Mouse (Mus musculus) liver, embryonic 15.5 days (tissue): ENCODE measurements around the gene Agrp. TPM values are rescaled to one million over a fixed set of nuclear protein-coding genes. Genes with fewer than 3 reads are reported as not detected.

ENCODE experiments used
- ATAC-seq: fragments of 200-750 bp; cut with Nextera tagmentation; 2 replicates; pipeline ENCODE4 v1.8.0; 2017; ENCODE audit warnings: moderate number of reproducible peaks, mild to moderate bottlenecking, moderate library complexity; ENCODE audit not compliant: insufficient read depth
- H3K27ac ChIP-seq: fragments of 300-500 bp; sonication (generic); replicated peaks from 2 replicates; pipeline ENCODE4 v1.5.1; 2015; ENCODE audit warnings: mild to moderate bottlenecking, inconsistent platforms
- H3K27me3 ChIP-seq: fragments of 300-500 bp; sonication (generic); 2 replicates; pipeline ENCODE4 v1.6.1; 2015; ENCODE audit warnings: mild to moderate bottlenecking, inconsistent platforms
- H3K36me3 ChIP-seq: fragments of 300-500 bp; sonication (generic); replicated peaks from 2 replicates; pipeline ENCODE4 v1.6.1; 2015; ENCODE audit warnings: moderate library complexity, mild to moderate bottlenecking, inconsistent platforms
- H3K4me1 ChIP-seq: fragments of 300-500 bp; sonication (generic); replicated peaks from 2 replicates; pipeline ENCODE4 v1.6.1; 2015; ENCODE audit warnings: inconsistent platforms
- H3K4me2 ChIP-seq: fragments of 300-500 bp; sonication (generic); 2 replicates; pipeline ENCODE4 v1.6.1; 2015; ENCODE audit warnings: moderate library complexity, mild to moderate bottlenecking, inconsistent platforms
- H3K4me3 ChIP-seq: fragments of 300-500 bp; sonication (generic); replicated peaks from 2 replicates; pipeline ENCODE4 v1.5.1; 2015; ENCODE audit warnings: mild to moderate bottlenecking, inconsistent platforms
- H3K9ac ChIP-seq: fragments of 300-500 bp; sonication (generic); 2 replicates; pipeline ENCODE4 v1.6.1; 2015; ENCODE audit warnings: moderate library complexity, mild to moderate bottlenecking, inconsistent platforms
- H3K9me3 ChIP-seq: fragments of 300-500 bp; sonication (generic); replicated peaks from 2 replicates; pipeline ENCODE4 v1.6.1; 2016; ENCODE audit warnings: inconsistent platforms
- WGBS: fragments of 180-500 bp; shearing (Covaris S2); methylation state at CpG from one replicate; pipeline ENCODE4 v1.1.7; 2015; ENCODE audit warnings: mixed read lengths; ENCODE audit not compliant: insufficient replicate concordance; 5-methylcytosine and 5-hydroxymethylcytosine counted together
- polyA plus RNA-seq: library from polyadenylated mRNA; unstranded; fragments of >200 nt; fragmentation: Nextera tagmentation; extraction: Ambion mirVana; gene quantifications from 2 replicates; pipeline ENCODE4 v1.2.1, GENCODE M21; 2015

The Agrp gene
- polyA plus RNA-seq, 1 experiment from 2014 or later = 0.18 TPM

DNA sequence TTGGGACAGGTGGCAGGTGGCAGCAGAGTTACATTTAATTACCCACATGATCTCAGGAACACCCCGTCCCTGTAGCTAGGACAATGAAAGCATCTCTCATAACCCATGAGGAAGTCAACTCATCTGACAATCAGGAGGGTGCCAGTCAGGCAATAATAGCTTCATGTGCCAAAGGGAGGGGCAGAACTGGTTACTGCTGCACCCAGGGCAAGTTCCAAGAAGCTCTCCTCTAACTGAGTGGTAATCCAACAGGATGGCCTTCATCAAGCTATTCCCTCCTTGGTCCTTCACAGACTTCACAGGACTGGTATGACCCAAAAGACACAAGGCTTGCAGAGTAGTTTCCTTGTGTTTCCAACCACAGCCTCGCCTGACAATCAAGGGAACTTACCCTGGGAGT is 87.1 kb downstream of the Agrp start:
- 50% methylated on average over 2 of the region's 2 CpGs for WGBS
- no peak overlapping the region for H3K4me2 ChIP-seq
- H3K4me1 ChIP-seq = peaks cover 37% of the 10 kb centered on the region
- H3K27ac ChIP-seq = no peak overlapping the region
- no peak for ATAC-seq
- H3K36me3 ChIP-seq = no peaks in the 10 kb centered on the region; the same call in 1 of the 2 replicates
- H3K4me3 ChIP-seq = no peak overlapping the region
- no peaks in the 10 kb centered on the region for H3K27me3 ChIP-seq
- no peaks in the 10 kb centered on the region for H3K9me3 ChIP-seq
- H3K9ac ChIP-seq = no peak overlapping the region

GRCm38 (mm10) chr8:105549506-105549905 is 87.7 kb downstream of the Agrp start:
- Histone ChIP-seq H3K36me3 (no peaks in the 10 kb centered on the region; the same call in 1 of the 2 replicates), H3K4me3 (no peak overlapping the region), H3K4me1 (peaks cover 42% of the 10 kb centered on the region), H3K4me2 (no peak overlapping the region), H3K27ac (no peak overlapping the region), H3K27me3 (no peaks in the 10 kb centered on the region), H3K9ac (no peak overlapping the region), H3K9me3 (no peaks in the 10 kb centered on the region)
- 83% methylated on average over 1 of the region's 1 CpGs for WGBS
- no peak for ATAC-seq

DNA sequence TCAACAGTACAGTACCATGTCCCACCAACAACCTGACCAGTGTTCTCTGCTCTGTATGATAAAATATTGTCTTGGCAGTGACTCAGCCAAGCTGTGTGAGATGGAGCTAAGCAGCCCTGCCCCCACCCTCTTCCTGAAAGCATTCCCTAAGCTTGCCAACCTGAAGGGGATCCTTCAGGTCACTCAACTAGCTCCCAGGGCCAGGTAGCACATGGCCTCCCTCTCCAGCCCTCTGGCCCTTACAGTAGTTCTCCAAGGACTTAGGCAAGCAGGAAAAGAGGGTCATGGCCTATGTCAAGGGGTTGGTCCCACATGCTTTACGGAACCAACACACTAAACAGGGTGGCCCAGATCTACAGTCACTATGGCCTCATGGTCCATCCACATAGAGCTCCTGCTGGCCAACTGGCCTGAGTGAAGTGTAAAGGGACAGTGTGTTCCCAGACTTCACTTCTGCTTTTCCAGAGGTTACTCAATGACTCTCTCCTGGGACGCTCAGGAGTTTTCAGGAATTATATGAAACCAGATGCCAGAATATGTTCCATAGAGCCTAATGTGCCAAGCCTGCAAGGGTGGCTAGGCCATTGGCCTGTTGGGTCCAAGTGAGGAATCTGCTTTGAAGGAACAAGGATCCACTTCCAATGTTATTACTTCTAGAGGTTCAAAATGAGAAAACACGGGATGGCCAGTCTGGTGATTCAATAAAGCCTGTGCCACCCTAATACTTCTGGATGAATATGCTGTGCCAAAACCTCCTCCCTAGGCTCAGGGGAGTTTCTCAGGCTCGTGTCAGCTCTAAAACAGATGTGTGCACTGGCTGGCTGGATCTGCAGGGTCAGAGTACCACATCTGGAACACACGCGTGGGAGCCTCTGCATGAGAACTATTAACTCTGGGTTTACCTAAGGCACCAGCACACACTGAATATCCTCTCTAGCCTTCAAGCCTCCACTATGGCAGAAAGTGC is 90.5 kb downstream of the Agrp start:
- H3K4me1 ChIP-seq = peaks cover 59% of the 10 kb centered on the region

DNA sequence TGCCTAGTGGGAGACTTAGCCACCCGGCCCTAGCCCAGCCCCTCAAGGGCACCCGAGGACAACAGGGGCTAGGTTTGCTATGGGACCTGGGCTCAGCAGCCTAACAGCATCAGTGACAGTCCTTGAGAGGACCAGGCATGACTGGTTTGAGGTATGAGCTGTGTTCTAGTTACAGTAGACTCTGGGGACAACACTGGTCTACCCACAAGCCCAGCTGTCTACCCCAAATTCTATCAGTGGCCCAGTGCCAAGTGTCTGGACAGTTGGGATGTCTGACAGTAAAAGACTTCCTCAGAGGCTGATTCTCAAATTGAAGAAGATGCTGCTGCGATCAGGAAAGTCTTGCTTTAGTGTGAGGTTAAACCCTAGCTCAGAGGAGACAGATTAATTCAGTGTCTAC is 91.9 kb downstream of the Agrp start:
- Histone ChIP-seq H3K4me1 (peaks cover 70% of the 10 kb centered on the region), H3K36me3 (0 out of 2 replicates have a peak, but pooled peaks cover 3% of the 10 kb centered on the region), H3K9me3 (no peaks in the 10 kb centered on the region), H3K4me2 (no peak overlapping the region), H3K4me3 (no peak overlapping the region), H3K27me3 (no peaks in the 10 kb centered on the region), H3K27ac (peak overlapping the region; percentile 35; the same call in 1 of the 2 replicates), H3K9ac (peak overlapping the region; percentile 27; the same call in 1 of the 2 replicates)
- ATAC-seq = no peak
- 90% methylated on average over 3 of the region's 3 CpGs for WGBS

More for the DNA sequence above, 90.5 kb downstream of the Agrp start:
- ATAC-seq = no peak
- Histone ChIP-seq H3K4me2 (no peak overlapping the region), H3K36me3 (peaks cover 2% of the 10 kb centered on the region; the same call in 1 of the 2 replicates), H3K9ac (no peak overlapping the region), H3K4me3 (no peak overlapping the region), H3K27ac (no peak overlapping the region), H3K9me3 (no peaks in the 10 kb centered on the region), H3K27me3 (no peaks in the 10 kb centered on the region)
- WGBS = 76% methylated on average over 6 of the region's 6 CpGs

GRCm38 (mm10) chr8:105544544-105545205 is 92.5 kb downstream of the Agrp start:
- H3K4me1 ChIP-seq = peaks cover 74% of the 10 kb centered on the region
- WGBS = 57% methylated on average over 7 of the region's 7 CpGs

GRCm38 (mm10) chr8:105543703-105544102 is 93.5 kb downstream of the Agrp start:
- Histone ChIP-seq H3K9me3 (no peaks in the 10 kb centered on the region), H3K4me3 (no peak overlapping the region), H3K36me3 (peaks cover 13% of the 10 kb centered on the region), H3K4me1 (peaks cover 83% of the 10 kb centered on the region), H3K9ac (no peak overlapping the region), H3K27me3 (no peaks in the 10 kb centered on the region), H3K27ac (peak overlapping the region; percentile 35), H3K4me2 (no peak overlapping the region)
- 2% methylated on average over 1 of the region's 1 CpGs for WGBS
- ATAC-seq = no peak

More at GRCm38 (mm10) chr8:105544544-105545205, 92.5 kb downstream of the Agrp start:
- H3K9me3 ChIP-seq = no peaks in the 10 kb centered on the region
- H3K27ac ChIP-seq = peak overlapping the region; percentile 35
- no peak for ATAC-seq
- peaks cover 4% of the 10 kb centered on the region; the same call in 1 of the 2 replicates for H3K36me3 ChIP-seq
- peak overlapping the region; percentile 27; the same call in 1 of the 2 replicates for H3K9ac ChIP-seq
- H3K4me3 ChIP-seq = no peak overlapping the region
- no peak overlapping the region for H3K4me2 ChIP-seq
- no peaks in the 10 kb centered on the region for H3K27me3 ChIP-seq

GRCm38 (mm10) chr8:105542808-105543207 is 94.4 kb downstream of the Agrp start:
- ATAC-seq = peak; percentile 51
- H3K4me1 ChIP-seq = peaks cover 83% of the 10 kb centered on the region
- WGBS = 60% methylated on average over 2 of the region's 2 CpGs
- peak overlapping the region; percentile 90 for H3K27ac ChIP-seq
- peak overlapping the region; percentile 60 for H3K4me2 ChIP-seq
- H3K4me3 ChIP-seq = no peak overlapping the region
- H3K36me3 ChIP-seq = peaks cover 22% of the 10 kb centered on the region
- H3K9ac ChIP-seq = peak overlapping the region; percentile 18; the same call in 1 of the 2 replicates
- no peaks in the 10 kb centered on the region for H3K9me3 ChIP-seq
- no peaks in the 10 kb centered on the region for H3K27me3 ChIP-seq

- Histone ChIP-seq H3K9ac (no peak overlapping the region; the same call in 1 of the 2 replicates), H3K4me1 (peaks cover 80% of the 10 kb centered on the region)
Measured at GRCm38 (mm10) chr8:105542032-105542656, 95.0 kb downstream of the Agrp start.

DNA sequence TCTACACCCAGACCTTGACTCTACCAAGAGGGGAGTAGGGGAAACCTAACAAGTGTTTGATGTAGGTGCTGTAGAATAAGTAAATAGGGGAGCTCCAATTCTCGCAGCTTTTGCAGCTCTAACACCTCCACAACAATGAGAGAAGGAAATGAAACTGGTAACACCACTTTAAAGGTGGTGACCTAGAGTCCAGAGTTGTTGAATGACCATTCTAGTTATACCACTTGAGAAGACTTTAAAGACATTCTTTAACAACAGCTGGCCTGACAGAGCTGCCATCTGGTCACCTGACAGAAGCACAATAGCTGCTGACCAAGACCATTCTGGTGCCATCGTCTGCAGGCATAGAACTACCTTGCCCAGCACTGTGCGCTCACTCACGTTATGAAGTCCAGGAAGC is 98.3 kb downstream of the Agrp start:
- 87% methylated on average over 4 of the region's 4 CpGs for WGBS
- H3K27ac ChIP-seq = no peak overlapping the region
- H3K36me3 ChIP-seq = peaks cover 54% of the 10 kb centered on the region
- peaks cover 61% of the 10 kb centered on the region for H3K4me1 ChIP-seq
- ATAC-seq = no peak
- no peak overlapping the region for H3K4me2 ChIP-seq
- H3K9me3 ChIP-seq = no peaks in the 10 kb centered on the region
- no peak overlapping the region for H3K9ac ChIP-seq
- no peak overlapping the region for H3K4me3 ChIP-seq
- H3K27me3 ChIP-seq = no peaks in the 10 kb centered on the region

More at GRCm38 (mm10) chr8:105542032-105542656, 95.0 kb downstream of the Agrp start:
- peak overlapping the region; percentile 60 for H3K4me2 ChIP-seq
- H3K27ac ChIP-seq = peak overlapping the region; percentile 90
- H3K36me3 ChIP-seq = peaks cover 29% of the 10 kb centered on the region
- H3K4me3 ChIP-seq = no peak overlapping the region
- no peaks in the 10 kb centered on the region for H3K9me3 ChIP-seq
- peak; percentile 90 for ATAC-seq
- H3K27me3 ChIP-seq = no peaks in the 10 kb centered on the region
- WGBS = 20% methylated on average over 3 of the region's 3 CpGs

- Histone ChIP-seq H3K4me3 (no peak overlapping the region), H3K9me3 (no peaks in the 10 kb centered on the region), H3K27me3 (no peaks in the 10 kb centered on the region), H3K27ac (no peak overlapping the region), H3K36me3 (peaks cover 54% of the 10 kb centered on the region), H3K4me2 (no peak overlapping the region), H3K9ac (no peak overlapping the region), H3K4me1 (peaks cover 61% of the 10 kb centered on the region)
- WGBS = 83% methylated on average over 6 of the region's 6 CpGs
- no peak for ATAC-seq
Measured at GRCm38 (mm10) chr8:105537011-105537677, 100.0 kb downstream of the Agrp start.
